Mouse (Mus musculus): ENCODE measurements around the gene Ndufb10. TPM values are rescaled to one million over a fixed set of nuclear protein-coding genes. Genes with fewer than 3 reads are reported as not detected.

The Ndufb10 gene
- polyA plus RNA-seq, 1 experiment from 2014 or later, result 349 TPM

DNA sequence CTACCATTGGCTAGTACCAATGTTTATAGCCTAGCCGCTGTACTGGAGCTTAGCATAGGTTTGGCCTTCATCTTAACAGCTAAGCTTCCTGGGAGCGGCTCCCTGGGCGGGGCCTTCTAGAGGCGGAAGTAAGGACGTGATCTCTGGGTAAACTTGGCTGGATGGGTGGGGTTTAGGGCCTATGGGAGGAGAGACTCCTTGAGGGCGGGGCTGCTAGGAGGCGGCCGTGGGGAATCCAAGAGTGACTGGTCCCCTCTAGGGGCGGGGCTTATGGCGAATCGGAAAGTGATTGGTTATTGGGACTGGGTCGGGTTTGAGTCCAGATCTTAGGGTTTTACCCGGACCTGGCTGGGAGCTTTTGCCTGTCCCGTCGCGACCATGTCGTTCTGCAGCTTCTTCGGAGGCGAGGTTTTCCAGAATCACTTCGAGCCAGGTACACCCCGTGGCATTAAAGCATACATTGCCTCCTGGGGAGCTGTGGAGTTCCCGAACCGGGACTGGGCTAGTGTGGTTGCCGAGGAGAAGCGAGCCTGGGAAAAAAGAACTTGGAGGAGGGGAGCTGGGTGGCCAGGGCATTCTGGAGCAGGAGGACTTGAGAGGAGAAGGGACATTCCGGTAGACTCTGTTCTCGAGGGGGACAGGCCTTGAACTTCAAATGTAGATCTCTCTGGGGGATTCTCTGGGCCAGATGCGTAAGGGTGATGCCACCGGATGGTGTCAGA is 12.2 kb upstream of the Ndufb10 start, which contains the start of gene Msrb1:
Msrb1 (plus strand) TSS at position 313 of the 722 bp plus-strand sequence.
- ATAC-seq (ENCODE audit: low read depth), result peak; percentile 95
- H3K36me3 ChIP-seq (ENCODE audit: control insufficient read depth, insufficient read depth, low read length), result no peaks in the 10 kb centered on the region
- peak within 1 kb of the TSS; percentile 41 for H3K4me3 ChIP-seq (ENCODE audit: low read depth, low read length)
- peak within 1 kb of the TSS; percentile 60; the same call in 1 of the 2 replicates for H3K27ac ChIP-seq (ENCODE audit: low read depth, low read length)
- no peaks in the 10 kb centered on the region for H3K9me3 ChIP-seq (ENCODE audit: control insufficient read depth, low read length)
- H3K4me2 ChIP-seq (ENCODE audit: low read depth, low read length), result peak within 1 kb of the TSS; percentile 47
- peak within 1 kb of the TSS; percentile 41; the same call in 1 of the 2 replicates for H3K9ac ChIP-seq (replicated peaks; ENCODE audit: low read depth, low read length)
- H3K4me1 ChIP-seq (ENCODE audit: control insufficient read depth, insufficient read depth, low read length), result peaks cover 5% of the 10 kb centered on the region; the same call in 1 of the 2 replicates
- WGBS, result 2% methylated on average over 29 of the region's 29 CpGs
- no peaks in the 10 kb centered on the region for H3K27me3 ChIP-seq (ENCODE audit: control insufficient read depth, insufficient read depth, low read length)

DNA sequence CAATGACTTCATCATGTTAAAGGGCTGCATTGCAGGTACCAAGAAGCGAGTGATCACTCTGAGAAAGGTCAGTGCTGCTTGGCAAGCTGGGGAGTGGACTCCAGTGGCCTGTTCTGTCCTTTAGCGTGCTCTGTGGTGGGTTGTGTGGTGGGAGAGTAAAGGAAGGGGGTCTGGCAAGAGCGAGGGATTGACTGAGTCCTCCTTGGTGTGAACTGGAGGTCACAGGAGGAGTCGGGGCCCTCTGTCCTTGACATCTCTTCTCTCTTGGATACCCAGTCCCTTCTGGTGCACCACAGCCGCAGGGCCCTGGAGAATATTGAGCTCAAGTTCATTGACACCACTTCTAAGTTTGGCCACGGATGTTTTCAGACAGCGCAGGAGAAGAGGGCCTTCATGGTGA is 11.2 kb upstream of the Ndufb10 start:
- H3K9me3 ChIP-seq (ENCODE audit: control insufficient read depth, low read length), result no peaks in the 10 kb centered on the region
- no peak overlapping the region for H3K4me3 ChIP-seq (ENCODE audit: low read depth, low read length)
- H3K4me2 ChIP-seq (ENCODE audit: low read depth, low read length), result peak overlapping the region; percentile 47; the same call in 1 of the 2 replicates
- no peak overlapping the region for H3K27ac ChIP-seq (ENCODE audit: low read depth, low read length)
- no peaks in the 10 kb centered on the region for H3K36me3 ChIP-seq (ENCODE audit: control insufficient read depth, insufficient read depth, low read length)
- no peak overlapping the region for H3K9ac ChIP-seq (replicated peaks; ENCODE audit: low read depth, low read length)
- no peaks in the 10 kb centered on the region for H3K27me3 ChIP-seq (ENCODE audit: control insufficient read depth, insufficient read depth, low read length)
- ATAC-seq (ENCODE audit: low read depth), result no peak
- peaks cover 5% of the 10 kb centered on the region; the same call in 1 of the 2 replicates for H3K4me1 ChIP-seq (ENCODE audit: control insufficient read depth, insufficient read depth, low read length)
- 88% methylated on average over 7 of the region's 7 CpGs for WGBS

DNA sequence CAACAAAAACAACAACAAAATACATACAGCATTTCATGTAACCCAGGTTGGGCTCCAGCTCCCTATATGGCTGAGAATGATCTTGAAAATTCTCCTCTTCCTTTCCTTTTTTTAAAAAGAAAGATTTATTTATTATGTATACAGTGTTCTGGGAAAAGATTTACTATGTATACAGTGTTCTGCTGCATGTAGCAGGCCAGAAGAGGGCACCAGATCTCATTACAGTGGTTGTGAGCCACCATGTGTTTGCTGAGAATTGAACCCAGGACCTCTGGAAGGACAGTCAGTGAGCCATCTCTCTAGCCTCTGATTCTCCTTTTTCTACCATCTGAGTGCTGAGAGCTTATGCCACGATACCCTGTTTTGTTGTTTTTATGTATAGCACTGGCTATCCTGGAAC is 10.2 kb upstream of the Ndufb10 start:
- ATAC-seq (ENCODE audit: low read depth), result no peak

DNA sequence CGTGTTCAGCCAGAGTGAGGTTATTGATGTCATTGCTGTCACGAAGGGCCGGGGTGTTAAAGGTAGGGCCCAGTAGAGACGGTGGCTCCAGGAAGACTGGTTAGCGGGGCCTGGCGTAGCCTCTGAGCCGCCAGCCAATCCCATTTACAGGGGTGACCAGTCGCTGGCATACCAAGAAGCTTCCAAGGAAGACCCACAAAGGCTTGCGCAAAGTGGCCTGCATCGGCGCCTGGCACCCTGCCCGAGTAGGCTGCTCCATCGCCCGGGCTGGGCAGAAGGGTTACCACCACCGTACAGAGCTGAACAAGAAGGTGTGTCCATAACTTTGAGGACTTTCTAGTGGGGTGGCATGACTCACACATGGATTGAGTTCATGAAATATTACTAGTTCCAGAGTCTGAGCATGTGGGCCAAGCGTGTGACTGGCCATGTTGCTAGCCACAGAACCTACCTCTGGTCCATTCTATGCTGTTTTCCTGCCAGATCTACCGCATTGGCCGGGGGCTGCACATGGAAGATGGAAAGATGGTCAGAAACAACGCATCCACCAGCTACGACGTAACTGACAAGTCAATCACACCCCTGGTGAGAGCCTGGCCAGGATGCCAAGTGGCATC is 9.3 kb upstream of the Ndufb10 start:
- WGBS, result 92% methylated on average over 21 of the region's 21 CpGs
- no peak overlapping the region for H3K27ac ChIP-seq (ENCODE audit: low read depth, low read length)
- no peaks in the 10 kb centered on the region for H3K9me3 ChIP-seq (ENCODE audit: control insufficient read depth, low read length)
- H3K9ac ChIP-seq (replicated peaks; ENCODE audit: low read depth, low read length), result no peak overlapping the region
- no peak overlapping the region for H3K4me3 ChIP-seq (ENCODE audit: low read depth, low read length)
- H3K27me3 ChIP-seq (ENCODE audit: control insufficient read depth, insufficient read depth, low read length), result no peaks in the 10 kb centered on the region
- H3K36me3 ChIP-seq (ENCODE audit: control insufficient read depth, insufficient read depth, low read length), result no peaks in the 10 kb centered on the region
- peaks cover 5% of the 10 kb centered on the region; the same call in 1 of the 2 replicates for H3K4me1 ChIP-seq (ENCODE audit: control insufficient read depth, insufficient read depth, low read length)
- H3K4me2 ChIP-seq (ENCODE audit: low read depth, low read length), result no peak overlapping the region
- no peak for ATAC-seq (ENCODE audit: low read depth)

More for the DNA sequence above, 10.2 kb upstream of the Ndufb10 start:
- H3K4me1 ChIP-seq (ENCODE audit: control insufficient read depth, insufficient read depth, low read length), result peaks cover 5% of the 10 kb centered on the region; the same call in 1 of the 2 replicates
- WGBS, result 75% methylated on average over 1 of the region's 1 CpGs
- H3K27ac ChIP-seq (ENCODE audit: low read depth, low read length), result no peak overlapping the region
- H3K36me3 ChIP-seq (ENCODE audit: control insufficient read depth, insufficient read depth, low read length), result no peaks in the 10 kb centered on the region
- H3K27me3 ChIP-seq (ENCODE audit: control insufficient read depth, insufficient read depth, low read length), result no peaks in the 10 kb centered on the region
- H3K9ac ChIP-seq (replicated peaks; ENCODE audit: low read depth, low read length), result no peak overlapping the region
- H3K4me2 ChIP-seq (ENCODE audit: low read depth, low read length), result no peak overlapping the region
- no peak overlapping the region for H3K4me3 ChIP-seq (ENCODE audit: low read depth, low read length)
- no peaks in the 10 kb centered on the region for H3K9me3 ChIP-seq (ENCODE audit: control insufficient read depth, low read length)

DNA sequence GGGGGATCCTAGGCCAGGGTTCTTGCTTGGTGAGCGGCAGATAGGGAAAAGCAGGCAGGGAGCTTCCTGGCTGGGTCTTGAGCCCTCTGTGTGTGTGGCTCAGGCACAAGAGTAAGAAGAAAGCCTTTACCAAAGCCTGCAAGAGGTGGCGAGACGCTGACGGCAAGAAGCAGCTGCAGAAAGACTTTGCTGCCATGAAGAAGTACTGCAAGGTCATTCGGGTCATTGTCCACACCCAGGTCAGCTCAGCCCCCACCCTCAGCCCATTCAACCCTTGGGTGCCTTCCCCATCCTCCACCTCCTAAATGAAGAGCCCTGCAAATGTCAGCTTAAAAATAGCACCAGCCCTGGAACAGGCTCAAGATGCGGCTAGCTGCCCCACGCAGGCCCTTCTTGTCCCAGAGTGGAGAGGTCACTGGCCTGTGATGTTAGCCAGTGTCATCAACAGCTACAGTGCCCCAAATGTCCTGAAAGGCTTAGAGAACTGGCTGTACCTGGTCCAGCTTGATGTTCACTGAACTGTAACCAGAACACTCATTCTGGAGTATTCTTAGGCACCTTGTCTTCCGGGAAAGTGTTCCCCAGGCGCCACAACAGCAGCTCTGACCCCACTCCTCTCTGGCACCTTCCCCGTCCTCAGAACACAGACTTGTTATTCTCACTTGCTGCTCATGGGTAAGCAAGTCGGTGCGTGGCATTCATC is 8.1 kb upstream of the Ndufb10 start:
- no peaks in the 10 kb centered on the region for H3K9me3 ChIP-seq (ENCODE audit: control insufficient read depth, low read length)
- H3K4me1 ChIP-seq (ENCODE audit: control insufficient read depth, insufficient read depth, low read length), result peaks cover 5% of the 10 kb centered on the region; the same call in 1 of the 2 replicates
- no peak overlapping the region for H3K4me3 ChIP-seq (ENCODE audit: low read depth, low read length)
- no peaks in the 10 kb centered on the region for H3K27me3 ChIP-seq (ENCODE audit: control insufficient read depth, insufficient read depth, low read length)
- 82% methylated on average over 9 of the region's 12 CpGs for WGBS
- H3K9ac ChIP-seq (replicated peaks; ENCODE audit: low read depth, low read length), result no peak overlapping the region
- H3K4me2 ChIP-seq (ENCODE audit: low read depth, low read length), result no peak overlapping the region
- H3K27ac ChIP-seq (ENCODE audit: low read depth, low read length), result no peak overlapping the region
- ATAC-seq (ENCODE audit: low read depth), result no peak
- no peaks in the 10 kb centered on the region for H3K36me3 ChIP-seq (ENCODE audit: control insufficient read depth, insufficient read depth, low read length)

DNA sequence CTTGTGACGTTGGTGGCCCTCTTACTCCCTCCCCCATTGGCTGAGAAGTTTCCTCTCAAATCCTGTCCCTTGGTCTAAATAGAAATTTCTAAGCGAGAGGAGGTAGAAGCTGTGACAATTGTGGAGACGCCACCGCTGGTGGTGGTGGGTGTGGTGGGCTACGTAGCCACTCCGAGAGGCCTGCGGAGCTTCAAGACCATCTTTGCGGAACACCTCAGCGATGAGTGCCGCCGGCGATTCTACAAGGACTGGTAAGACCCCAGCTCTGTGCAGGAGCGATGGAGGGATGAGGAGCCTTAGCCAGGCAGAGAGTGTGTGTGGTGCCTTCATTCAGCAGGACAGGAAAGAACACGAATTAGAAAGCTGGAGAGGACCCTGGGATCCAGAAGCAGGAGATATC is 6.5 kb upstream of the Ndufb10 start:
- Histone ChIP-seq H3K4me2 (ENCODE audit: low read depth, low read length) (no peak overlapping the region), H3K4me1 (ENCODE audit: control insufficient read depth, insufficient read depth, low read length) (0 out of 2 replicates have a peak, but pooled peaks cover 1% of the 10 kb centered on the region), H3K36me3 (ENCODE audit: control insufficient read depth, insufficient read depth, low read length) (no peaks in the 10 kb centered on the region), H3K9ac (replicated peaks; ENCODE audit: low read depth, low read length) (no peak overlapping the region), H3K9me3 (ENCODE audit: control insufficient read depth, low read length) (no peaks in the 10 kb centered on the region), H3K27me3 (ENCODE audit: control insufficient read depth, insufficient read depth, low read length) (no peaks in the 10 kb centered on the region), H3K4me3 (ENCODE audit: low read depth, low read length) (no peak overlapping the region), H3K27ac (ENCODE audit: low read depth, low read length) (no peak overlapping the region)
- ATAC-seq (ENCODE audit: low read depth), result no peak
- WGBS, result 81% methylated on average over 14 of the region's 14 CpGs

DNA sequence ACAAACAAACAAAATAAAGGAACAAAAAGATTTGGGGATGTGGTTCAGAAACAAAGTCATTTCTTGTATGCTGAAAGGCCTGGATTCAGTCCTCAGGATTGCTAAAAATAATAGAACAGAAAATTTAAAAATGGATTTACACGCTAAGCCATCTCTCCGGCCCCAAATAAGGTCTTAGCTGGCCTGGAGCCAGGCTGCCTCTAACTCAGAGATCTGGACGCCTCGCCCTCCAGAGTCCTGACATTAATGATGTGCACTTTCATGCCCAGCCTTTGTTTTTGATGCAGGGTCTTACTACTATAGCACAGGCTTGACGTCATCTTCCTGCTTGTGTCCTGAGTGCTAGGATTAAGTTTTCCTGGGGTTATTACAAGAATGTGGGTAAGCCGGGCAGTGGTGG is 4.8 kb upstream of the Ndufb10 start:
- no peaks in the 10 kb centered on the region for H3K27me3 ChIP-seq (ENCODE audit: control insufficient read depth, insufficient read depth, low read length)
- ATAC-seq (ENCODE audit: low read depth), result no peak
- no peaks in the 10 kb centered on the region for H3K36me3 ChIP-seq (ENCODE audit: control insufficient read depth, insufficient read depth, low read length)
- WGBS, result 82% methylated on average over 6 of the region's 6 CpGs
- no peak overlapping the region for H3K27ac ChIP-seq (ENCODE audit: low read depth, low read length)
- H3K4me1 ChIP-seq (ENCODE audit: control insufficient read depth, insufficient read depth, low read length), result no peaks in the 10 kb centered on the region
- H3K4me2 ChIP-seq (ENCODE audit: low read depth, low read length), result no peak overlapping the region
- H3K4me3 ChIP-seq (ENCODE audit: low read depth, low read length), result no peak overlapping the region
- no peaks in the 10 kb centered on the region for H3K9me3 ChIP-seq (ENCODE audit: control insufficient read depth, low read length)
- no peak overlapping the region for H3K9ac ChIP-seq (replicated peaks; ENCODE audit: low read depth, low read length)

DNA sequence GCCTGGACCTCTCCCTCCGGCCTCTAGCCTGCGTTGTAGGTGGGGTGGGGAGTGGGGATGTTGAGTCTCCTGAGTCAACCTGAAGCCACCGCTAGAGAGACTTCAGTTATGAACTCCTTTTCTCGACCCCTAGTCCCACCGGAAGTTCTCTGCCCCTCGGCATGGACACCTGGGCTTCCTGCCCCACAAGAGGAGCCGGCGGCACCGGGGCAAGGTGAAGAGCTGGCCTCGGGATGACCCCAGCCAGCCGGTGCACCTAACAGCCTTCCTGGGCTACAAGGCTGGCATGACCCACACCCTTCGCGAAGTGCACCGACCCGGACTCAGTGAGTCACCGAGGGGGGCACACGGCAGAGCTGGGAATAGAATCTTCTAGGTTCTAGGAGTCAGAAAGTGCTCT is 3.9 kb upstream of the Ndufb10 start:
- no peak overlapping the region for H3K27ac ChIP-seq (ENCODE audit: low read depth, low read length)
- 71% methylated on average over 17 of the region's 17 CpGs for WGBS
- H3K27me3 ChIP-seq (ENCODE audit: control insufficient read depth, insufficient read depth, low read length), result no peaks in the 10 kb centered on the region
- no peaks in the 10 kb centered on the region for H3K9me3 ChIP-seq (ENCODE audit: control insufficient read depth, low read length)
- no peak overlapping the region for H3K9ac ChIP-seq (replicated peaks; ENCODE audit: low read depth, low read length)
- H3K4me1 ChIP-seq (ENCODE audit: control insufficient read depth, insufficient read depth, low read length), result peaks cover 5% of the 10 kb centered on the region
- H3K4me3 ChIP-seq (ENCODE audit: low read depth, low read length), result no peak overlapping the region
- H3K4me2 ChIP-seq (ENCODE audit: low read depth, low read length), result no peak overlapping the region
- H3K36me3 ChIP-seq (ENCODE audit: control insufficient read depth, insufficient read depth, low read length), result no peaks in the 10 kb centered on the region
- ATAC-seq (ENCODE audit: low read depth), result no peak

DNA sequence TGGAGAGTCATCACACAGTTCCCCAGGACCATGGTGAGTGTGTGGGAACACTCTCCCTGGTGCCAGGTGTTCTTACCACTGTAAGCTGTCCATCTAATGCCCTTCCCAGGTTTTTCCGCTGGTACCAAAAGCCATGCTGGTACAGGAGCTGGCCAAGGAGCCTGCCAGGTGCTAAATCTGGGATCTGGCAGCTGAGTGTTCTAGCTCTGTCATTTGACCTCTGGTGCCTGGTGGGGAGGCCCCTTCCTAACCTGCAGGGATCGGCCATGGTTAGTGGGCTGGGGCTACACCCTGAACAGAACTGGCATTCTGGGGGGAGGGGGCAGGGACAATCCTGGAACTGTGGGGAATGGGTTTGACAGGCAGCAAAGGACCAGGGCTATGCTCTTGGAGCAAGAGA is 3.3 kb upstream of the Ndufb10 start, which contains the start of gene Rpl3l:
Rpl3l (plus strand) TSS at position 203 of the 400 bp plus-strand sequence.
- H3K4me2 ChIP-seq (ENCODE audit: low read depth, low read length), result no peak within 1 kb of the TSS
- no peaks in the 10 kb centered on the region for H3K36me3 ChIP-seq (ENCODE audit: control insufficient read depth, insufficient read depth, low read length)
- no peaks in the 10 kb centered on the region for H3K9me3 ChIP-seq (ENCODE audit: control insufficient read depth, low read length)
- H3K27ac ChIP-seq (ENCODE audit: low read depth, low read length), result no peak within 1 kb of the TSS
- H3K9ac ChIP-seq (replicated peaks; ENCODE audit: low read depth, low read length), result no peak within 1 kb of the TSS
- H3K4me1 ChIP-seq (ENCODE audit: control insufficient read depth, insufficient read depth, low read length), result peaks cover 11% of the 10 kb centered on the region
- H3K27me3 ChIP-seq (ENCODE audit: control insufficient read depth, insufficient read depth, low read length), result no peaks in the 10 kb centered on the region
- no peak within 1 kb of the TSS for H3K4me3 ChIP-seq (ENCODE audit: low read depth, low read length)
- no peak for ATAC-seq (ENCODE audit: low read depth)
- WGBS, result 81% methylated on average over 2 of the region's 2 CpGs
